7 mouse cellular contexts compared by ENCODE assay signal in genomic region chr2:151702851-151703190, GRCm38 (mm10). TPM values are rescaled to one million over a fixed set of nuclear protein-coding genes. Genes with fewer than 3 reads are reported as not detected.
DNase-seq lines count a peak whose midpoint lies in the region; ATAC-seq and TF ChIP-seq lines count a peak whose summit lies in the region.

No protein-coding gene starts in this region.

- H3K27ac ChIP-seq in liver, adult 2 months (replicated peaks; ENCODE audit: insufficient read depth, low read depth, low read length), result no peak overlapping the region
- peak overlapping the region; percentile 76 for H3K27ac ChIP-seq in hindbrain, embryonic 12.5 days
- H3K27ac ChIP-seq in midbrain, embryonic 13.5 days, result peak overlapping the region; percentile 74

- WGBS in liver, adult 2 months, result 2% methylated on average over 17 of the region's 17 CpGs
- WGBS in hindbrain, embryonic 12.5 days, result under 1% methylated on average over 15 of the region's 17 CpGs
- WGBS in midbrain, embryonic 13.5 days, result 3% methylated on average over 17 of the region's 17 CpGs

- H3K9me3 ChIP-seq in hindbrain, embryonic 12.5 days (replicated peaks), result no peaks in the 10 kb centered on the region
- no peaks in the 10 kb centered on the region for H3K9me3 ChIP-seq in midbrain, embryonic 13.5 days

- TF ChIP-seq POLR2A in liver, adult 2 months (IDR thresholded peaks at IDR 0.05; ENCODE audit: extremely low read depth, insufficient read depth, low read length), result no peak

- H3K79me2 ChIP-seq in liver, adult 2 months (ENCODE audit: control insufficient read depth, insufficient read depth, low read length), result no peaks in the 10 kb centered on the region

- TF ChIP-seq CTCF in liver, adult 2 months (IDR thresholded peaks at IDR 0.05; ENCODE audit: low read depth, low read length), result no peak

- DNase-seq in liver, adult 2 months (ENCODE audit: extremely low read depth, low read depth, low spot score), result no peak
- no peak for DNase-seq in liver
- peak; percentile 48 for DNase-seq in embryo, embryonic 11 days
- DNase-seq in left cerebral cortex, postnatal 25 days (ENCODE audit: low spot score in 2 of 2), result no peak

- intact Hi-C loops in left cerebral cortex, postnatal 25 days (cut with DNase I), result loop anchor here (5.0 kb wide), 1 partner anchor 71 kb away; the partner anchor contains the start of gene Snph

- peak overlapping the region; percentile 51; the same call in 1 of the 2 replicates for H3K4me3 ChIP-seq in liver, adult 2 months (ENCODE audit: insufficient read depth, low read depth, low read length)
- peak overlapping the region; percentile 84 for H3K4me3 ChIP-seq in hindbrain, embryonic 12.5 days
- H3K4me3 ChIP-seq in midbrain, embryonic 13.5 days (replicated peaks), result peak overlapping the region; percentile 86

- no peak overlapping the region for H3K9ac ChIP-seq in liver, adult 2 months (ENCODE audit: low read depth, low read length)
- H3K9ac ChIP-seq in hindbrain, embryonic 12.5 days, result peak overlapping the region; percentile 88
- H3K9ac ChIP-seq in midbrain, embryonic 13.5 days (replicated peaks), result peak overlapping the region; percentile 95

- no peaks in the 10 kb centered on the region for H3K36me3 ChIP-seq in liver, adult 2 months (ENCODE audit: control insufficient read depth, insufficient read depth, low read length)
- H3K36me3 ChIP-seq in hindbrain, embryonic 12.5 days, result peaks cover 11% of the 10 kb centered on the region
- H3K36me3 ChIP-seq in midbrain, embryonic 13.5 days, result peaks cover 22% of the 10 kb centered on the region

- peaks cover 10% of the 10 kb centered on the region; the same call in 1 of the 2 replicates for H3K27me3 ChIP-seq in liver, adult 2 months (ENCODE audit: control insufficient read depth, insufficient read depth, low read length)
- peaks cover 22% of the 10 kb centered on the region for H3K27me3 ChIP-seq in hindbrain, embryonic 12.5 days
- peaks cover 23% of the 10 kb centered on the region for H3K27me3 ChIP-seq in midbrain, embryonic 13.5 days

- H3K4me1 ChIP-seq in liver, adult 2 months (ENCODE audit: control insufficient read depth, insufficient read depth, low read length), result 0 out of 2 replicates have a peak, but pooled peaks cover 5% of the 10 kb centered on the region
- H3K4me1 ChIP-seq in hindbrain, embryonic 12.5 days, result peaks cover 12% of the 10 kb centered on the region
- H3K4me1 ChIP-seq in midbrain, embryonic 13.5 days (replicated peaks), result peaks cover 24% of the 10 kb centered on the region

- peak overlapping the region; percentile 99 for H3K4me2 ChIP-seq in hindbrain, embryonic 12.5 days (replicated peaks)
- peak overlapping the region; percentile 94 for H3K4me2 ChIP-seq in midbrain, embryonic 13.5 days (replicated peaks)

- ATAC-seq in hindbrain, embryonic 12.5 days (ENCODE audit: low FRiP score), result peak; percentile 49
- peak; percentile 68 for ATAC-seq in midbrain, embryonic 13.5 days
- ATAC-seq in erythroblast, adult 5-6 weeks (replicated peaks; ENCODE audit: low FRiP score, poor library complexity, severe bottlenecking), result no peak

RNA-seq across cellular contexts. Expression of gene Tmem74b, which starts 1.0 kb away (rescaled TPM):
- not detected in 2 replicates for total RNA-seq in liver, adult 2 months (2014; rRNA removed)
- polyA plus RNA-seq in liver, adult 2 months (2012; rRNA removed), result not detected in 2 replicates
- polyA plus RNA-seq in hindbrain, embryonic 12.5 days (2016; fragmentation: Nextera tagmentation; extraction: Ambion mirVana), result 9.7 and 10.3 TPM in 2 replicates
- 15.1 and 16.0 TPM in 2 replicates for polyA plus RNA-seq in midbrain, embryonic 13.5 days (2015; fragmentation: Nextera tagmentation; extraction: Ambion mirVana)
- not detected in 2 replicates for total RNA-seq in erythroblast, adult 5-6 weeks (2015; ENCODE audit: low replicate concordance)
- total RNA-seq in erythroblast, adult 5-6 weeks (2017; ENCODE audit: low replicate concordance), result not detected in 2 replicates
- total RNA-seq in left cerebral cortex, postnatal 25 days (2021), result 10 to 100 TPM in 1 of 2 experiments, 1 to 10 TPM in 1; 6.1 to 11.1 TPM

RNA-seq across cellular contexts. Expression of gene Rad21l, which starts 34.5 kb away (rescaled TPM):
- total RNA-seq in liver, adult 2 months (2014; rRNA removed), result not detected in 2 replicates
- polyA plus RNA-seq in liver, adult 2 months (2012; rRNA removed), result not detected in 2 replicates
- not detected in 2 replicates for polyA plus RNA-seq in hindbrain, embryonic 12.5 days (2016; fragmentation: Nextera tagmentation; extraction: Ambion mirVana)
- not detected in 2 replicates for polyA plus RNA-seq in midbrain, embryonic 13.5 days (2015; fragmentation: Nextera tagmentation; extraction: Ambion mirVana)
- not detected in 2 replicates for total RNA-seq in erythroblast, adult 5-6 weeks (2015; ENCODE audit: low replicate concordance)
- not detected in 2 replicates for total RNA-seq in erythroblast, adult 5-6 weeks (2017; ENCODE audit: low replicate concordance)
- total RNA-seq in left cerebral cortex, postnatal 25 days (2021), result under 1 TPM; 0.25 to 0.50 TPM

RNA-seq across cellular contexts. Expression of gene Psmf1, which starts 41.2 kb away (rescaled TPM):
- 7.5 and 9.2 TPM in 2 replicates for total RNA-seq in liver, adult 2 months (2014; rRNA removed)
- polyA plus RNA-seq in liver, adult 2 months (2012; rRNA removed), result 39.2 and 46.0 TPM in 2 replicates
- 45.2 and 47.9 TPM in 2 replicates for polyA plus RNA-seq in hindbrain, embryonic 12.5 days (2016; fragmentation: Nextera tagmentation; extraction: Ambion mirVana)
- polyA plus RNA-seq in midbrain, embryonic 13.5 days (2015; fragmentation: Nextera tagmentation; extraction: Ambion mirVana), result 58.2 and 60.8 TPM in 2 replicates
- total RNA-seq in erythroblast, adult 5-6 weeks (2015; ENCODE audit: low replicate concordance), result 77.2 and 98.4 TPM in 2 replicates
- 68.2 and 70.7 TPM in 2 replicates for total RNA-seq in erythroblast, adult 5-6 weeks (2017; ENCODE audit: low replicate concordance)
- 10 to 100 TPM; 39.0 to 42.2 TPM for total RNA-seq in left cerebral cortex, postnatal 25 days (2021)
